Mouse (Mus musculus) testis, adult 2 months (tissue): Measurements from ENCODE around the gene Cwf19l1.

Experiments
- CTCF ChIP-seq: fragments of 200-500 bp; IDR thresholded peaks from 2 replicates; pipeline ENCODE4 v1.5.1; 2012; ENCODE audit warnings: low read depth, mild to moderate bottlenecking, inconsistent platforms, low read length, moderate library complexity; ENCODE audit not compliant: control insufficient read depth, insufficient read depth, insufficient replicate concordance
- POLR2A ChIP-seq: fragments of 200-500 bp; IDR thresholded peaks from 2 replicates; pipeline ENCODE4 v1.6.1; 2012; ENCODE audit warnings: low read depth, mild to moderate bottlenecking, inconsistent platforms, low read length, moderate library complexity; ENCODE audit not compliant: control insufficient read depth

DNA sequence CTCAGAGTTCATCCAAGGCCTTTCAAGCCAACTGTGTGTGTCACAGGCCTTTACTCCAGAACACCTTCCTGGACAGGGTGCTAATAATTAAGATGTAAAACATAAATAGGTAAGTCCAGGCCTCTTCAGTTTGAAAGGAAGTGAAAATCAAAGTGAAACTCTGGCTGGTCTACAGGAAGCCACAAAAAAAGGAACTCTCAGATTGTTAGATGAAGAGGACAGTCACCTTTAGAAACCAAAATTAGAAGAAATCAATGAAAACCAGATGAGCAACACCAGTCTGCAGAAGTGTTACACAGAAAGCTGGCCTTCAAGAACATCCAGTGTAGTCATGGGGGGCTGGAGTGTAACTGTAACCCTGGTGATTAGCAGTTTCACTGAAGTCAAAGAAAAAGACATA, 17.9 kb downstream of the Cwf19l1 start:
- TF ChIP-seq CTCF (no peak), POLR2A (no peak)
